Mouse (Mus musculus): ENCODE measurements around the gene Sec14l5. TPM values are rescaled to one million over a fixed set of nuclear protein-coding genes. Genes with fewer than 3 reads are reported as not detected.

Sec14l5 gene
- total and polyA plus RNA-seq, 2 experiments, result 0.02 to 0.09 TPM

DNA sequence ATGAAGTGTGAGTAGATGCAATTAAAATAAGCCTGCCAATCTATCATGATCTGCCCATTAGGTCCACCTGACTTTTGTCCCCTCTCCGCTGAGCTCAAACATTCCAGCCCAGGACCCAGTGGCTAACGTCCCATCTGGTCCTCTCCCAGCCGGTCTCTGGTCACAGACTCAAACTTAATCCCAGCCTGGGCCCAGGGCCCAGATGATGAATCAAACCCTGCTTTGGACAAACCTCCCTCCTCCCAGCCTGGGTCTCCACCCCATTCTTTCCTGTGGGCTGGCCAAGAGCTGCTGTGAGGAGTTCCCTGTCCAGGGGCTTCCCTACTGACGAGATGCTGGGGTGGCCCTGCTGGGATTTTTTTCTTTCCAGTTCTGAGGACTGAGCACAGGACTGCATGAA, 7.2 kb upstream of the Sec14l5 start:
- no peaks in the 10 kb centered on the region for H3K36me3 ChIP-seq (ENCODE audit: control insufficient read depth, insufficient read depth, low read length)
- 42% methylated on average over 4 of the region's 4 CpGs for WGBS
- no peak overlapping the region for H3K9ac ChIP-seq (ENCODE audit: low read depth, low read length)
- no peak overlapping the region for H3K4me3 ChIP-seq (ENCODE audit: insufficient read depth, low read depth, low read length)
- TF ChIP-seq CTCF (IDR thresholded peaks at IDR 0.05; ENCODE audit: low read depth, low read length), result no peak
- TF ChIP-seq POLR2A (IDR thresholded peaks at IDR 0.05; ENCODE audit: extremely low read depth, insufficient read depth, low read length), result no peak
- DNase-seq (ENCODE audit: extremely low read depth, low read depth, low spot score), result peak; percentile 78
- no peaks in the 10 kb centered on the region for H3K79me2 ChIP-seq (ENCODE audit: control insufficient read depth, insufficient read depth, low read length)
- H3K27me3 ChIP-seq (ENCODE audit: control insufficient read depth, insufficient read depth, low read length), result no peaks in the 10 kb centered on the region
- H3K27ac ChIP-seq (replicated peaks; ENCODE audit: insufficient read depth, low read depth, low read length), result no peak overlapping the region
- peaks cover 18% of the 10 kb centered on the region for H3K4me1 ChIP-seq (ENCODE audit: control insufficient read depth, insufficient read depth, low read length)

DNA sequence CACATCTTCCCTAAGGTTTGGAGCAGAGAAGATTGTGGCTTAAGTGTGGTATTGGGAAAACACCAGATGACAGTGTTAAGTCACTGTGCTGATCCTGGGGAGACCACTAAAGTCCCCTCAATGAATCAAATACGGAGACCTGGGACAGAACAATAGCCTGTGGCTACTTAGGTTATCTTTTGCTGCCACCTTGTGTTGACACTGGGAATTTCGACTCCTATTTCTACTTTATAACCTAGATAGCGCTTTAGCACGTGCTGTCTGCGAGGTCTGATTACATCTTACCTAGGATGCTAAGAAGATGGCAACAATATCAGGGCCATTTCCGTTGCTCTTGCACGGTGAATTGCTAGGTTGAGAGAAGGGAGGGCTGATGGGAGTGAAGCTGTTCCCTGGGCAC, 1.3 kb upstream of the Sec14l5 start:
- H3K79me2 ChIP-seq (ENCODE audit: control insufficient read depth, insufficient read depth, low read length), result no peaks in the 10 kb centered on the region
- WGBS, result under 1% methylated on average over 7 of the region's 7 CpGs
- H3K4me3 ChIP-seq (ENCODE audit: insufficient read depth, low read depth, low read length), result no peak overlapping the region
- TF ChIP-seq POLR2A (IDR thresholded peaks at IDR 0.05; ENCODE audit: extremely low read depth, insufficient read depth, low read length) (no peak), CTCF (IDR thresholded peaks at IDR 0.05; ENCODE audit: low read depth, low read length) (peak; percentile 57)
- no peaks in the 10 kb centered on the region for H3K36me3 ChIP-seq (ENCODE audit: control insufficient read depth, insufficient read depth, low read length)
- H3K27me3 ChIP-seq (ENCODE audit: control insufficient read depth, insufficient read depth, low read length), result no peaks in the 10 kb centered on the region
- H3K9ac ChIP-seq (ENCODE audit: low read depth, low read length), result no peak overlapping the region
- DNase-seq (ENCODE audit: extremely low read depth, low read depth, low spot score), result peak; percentile 74
- 0 out of 2 replicates have a peak, but pooled peaks cover 4% of the 10 kb centered on the region for H3K4me1 ChIP-seq (ENCODE audit: control insufficient read depth, insufficient read depth, low read length)
- H3K27ac ChIP-seq (replicated peaks; ENCODE audit: insufficient read depth, low read depth, low read length), result no peak overlapping the region

- Histone ChIP-seq H3K4me1 (ENCODE audit: control insufficient read depth, insufficient read depth, low read length) (0 out of 2 replicates have a peak, but pooled peaks cover 4% of the 10 kb centered on the region), H3K79me2 (ENCODE audit: control insufficient read depth, insufficient read depth, low read length) (no peaks in the 10 kb centered on the region), H3K27me3 (ENCODE audit: control insufficient read depth, insufficient read depth, low read length) (no peaks in the 10 kb centered on the region), H3K27ac (replicated peaks; ENCODE audit: insufficient read depth, low read depth, low read length) (no peak overlapping the region), H3K4me3 (ENCODE audit: insufficient read depth, low read depth, low read length) (peak overlapping the region; percentile 32), H3K9ac (ENCODE audit: low read depth, low read length) (no peak overlapping the region), H3K36me3 (ENCODE audit: control insufficient read depth, insufficient read depth, low read length) (no peaks in the 10 kb centered on the region)
- WGBS, result 2% methylated on average over 26 of the region's 26 CpGs
- peak; percentile 81 for DNase-seq (ENCODE audit: extremely low read depth, low read depth, low spot score)
- TF ChIP-seq POLR2A (IDR thresholded peaks at IDR 0.05; ENCODE audit: extremely low read depth, insufficient read depth, low read length), result no peak
- no peak for TF ChIP-seq CTCF (IDR thresholded peaks at IDR 0.05; ENCODE audit: low read depth, low read length)
These were observed 407 bp upstream of the Sec14l5 start for GRCm38 (mm10) chr16:5146367-5147036.

- TF ChIP-seq POLR2A (IDR thresholded peaks at IDR 0.05; ENCODE audit: extremely low read depth, insufficient read depth, low read length) (no peak), CTCF (IDR thresholded peaks at IDR 0.05; ENCODE audit: low read depth, low read length) (no peak)
- no peak overlapping the region for H3K9ac ChIP-seq (ENCODE audit: low read depth, low read length)
- H3K27me3 ChIP-seq (ENCODE audit: control insufficient read depth, insufficient read depth, low read length), result no peaks in the 10 kb centered on the region
- H3K4me3 ChIP-seq (ENCODE audit: insufficient read depth, low read depth, low read length), result no peak overlapping the region
- H3K4me1 ChIP-seq (ENCODE audit: control insufficient read depth, insufficient read depth, low read length), result 0 out of 2 replicates have a peak, but pooled peaks cover 4% of the 10 kb centered on the region
- no peaks in the 10 kb centered on the region for H3K79me2 ChIP-seq (ENCODE audit: control insufficient read depth, insufficient read depth, low read length)
- 83% methylated on average over 10 of the region's 10 CpGs for WGBS
- no peak for DNase-seq (ENCODE audit: extremely low read depth, low read depth, low spot score)
- H3K36me3 ChIP-seq (ENCODE audit: control insufficient read depth, insufficient read depth, low read length), result no peaks in the 10 kb centered on the region
- no peak overlapping the region for H3K27ac ChIP-seq (replicated peaks; ENCODE audit: insufficient read depth, low read depth, low read length)
These were observed 3.6 kb downstream of the Sec14l5 start for GRCm38 (mm10) chr16:5150544-5150943.

DNA sequence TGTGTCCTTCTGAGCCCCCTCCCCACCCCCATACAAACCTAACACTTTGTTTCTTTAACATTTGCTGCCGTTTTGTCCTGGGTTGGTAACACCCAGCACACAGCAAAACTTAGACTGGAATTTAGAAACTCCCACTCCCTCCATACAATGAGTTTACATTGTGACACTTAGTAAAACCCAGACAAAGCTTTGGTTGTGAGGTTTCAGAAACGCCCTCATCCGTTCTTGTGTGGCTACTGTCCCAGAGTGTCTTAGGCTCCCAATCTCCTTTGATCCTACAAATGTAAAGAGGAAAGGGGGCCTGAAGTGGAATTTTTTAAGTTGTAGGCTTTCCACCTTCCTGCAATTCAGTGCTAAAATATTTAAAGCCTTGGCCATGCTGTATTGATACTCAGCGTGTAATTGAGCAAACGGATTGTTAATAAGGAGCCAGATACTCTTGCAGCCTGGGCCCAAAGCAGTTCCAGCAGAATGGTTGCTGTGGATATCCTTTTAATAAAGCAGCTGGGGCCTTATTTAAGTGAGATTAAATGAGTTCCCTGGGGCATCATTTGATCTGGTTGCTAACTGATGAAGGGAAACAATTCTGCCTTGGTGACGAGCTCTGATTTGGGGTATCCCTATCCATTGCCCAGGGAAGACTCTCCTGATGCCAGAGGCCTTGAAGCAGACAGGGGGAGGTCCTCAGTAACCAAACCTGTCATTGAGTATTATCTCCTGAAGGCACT, 6.6 kb downstream of the Sec14l5 start:
- WGBS, result 87% methylated on average over 6 of the region's 6 CpGs
- TF ChIP-seq POLR2A (IDR thresholded peaks at IDR 0.05; ENCODE audit: extremely low read depth, insufficient read depth, low read length) (no peak), CTCF (IDR thresholded peaks at IDR 0.05; ENCODE audit: low read depth, low read length) (no peak)
- H3K4me1 ChIP-seq (ENCODE audit: control insufficient read depth, insufficient read depth, low read length), result no peaks in the 10 kb centered on the region

GRCm38 (mm10) chr16:5155014-5155413, 8.1 kb downstream of the Sec14l5 start:
- no peaks in the 10 kb centered on the region for H3K36me3 ChIP-seq (ENCODE audit: control insufficient read depth, insufficient read depth, low read length)
- H3K27ac ChIP-seq (replicated peaks; ENCODE audit: insufficient read depth, low read depth, low read length), result no peak overlapping the region
- no peak for DNase-seq (ENCODE audit: extremely low read depth, low read depth, low spot score)
- H3K4me3 ChIP-seq (ENCODE audit: insufficient read depth, low read depth, low read length), result no peak overlapping the region
- H3K27me3 ChIP-seq (ENCODE audit: control insufficient read depth, insufficient read depth, low read length), result no peaks in the 10 kb centered on the region
- 72% methylated on average over 3 of the region's 3 CpGs for WGBS
- H3K9ac ChIP-seq (ENCODE audit: low read depth, low read length), result no peak overlapping the region
- H3K4me1 ChIP-seq (ENCODE audit: control insufficient read depth, insufficient read depth, low read length), result no peaks in the 10 kb centered on the region
- no peak for TF ChIP-seq POLR2A (IDR thresholded peaks at IDR 0.05; ENCODE audit: extremely low read depth, insufficient read depth, low read length)
- TF ChIP-seq CTCF (IDR thresholded peaks at IDR 0.05; ENCODE audit: low read depth, low read length), result no peak
- no peaks in the 10 kb centered on the region for H3K79me2 ChIP-seq (ENCODE audit: control insufficient read depth, insufficient read depth, low read length)

More for the DNA sequence above, 6.6 kb downstream of the Sec14l5 start:
- H3K36me3 ChIP-seq (ENCODE audit: control insufficient read depth, insufficient read depth, low read length), result no peaks in the 10 kb centered on the region
- H3K79me2 ChIP-seq (ENCODE audit: control insufficient read depth, insufficient read depth, low read length), result no peaks in the 10 kb centered on the region
- DNase-seq (ENCODE audit: extremely low read depth, low read depth, low spot score), result no peak
- H3K27ac ChIP-seq (replicated peaks; ENCODE audit: insufficient read depth, low read depth, low read length), result no peak overlapping the region
- H3K4me3 ChIP-seq (ENCODE audit: insufficient read depth, low read depth, low read length), result no peak overlapping the region
- H3K27me3 ChIP-seq (ENCODE audit: control insufficient read depth, insufficient read depth, low read length), result no peaks in the 10 kb centered on the region
- no peak overlapping the region for H3K9ac ChIP-seq (ENCODE audit: low read depth, low read length)
